Mouse (Mus musculus) embryonic stem cell, embryonic (primary cell): ENCODE measurements at regions not wholly inside any gene's neighbourhood (a gene's known extent, or its start where the extent isn't known, plus 50 kb on each side); places are given as distances from the start of the nearest gene placed in this dataset.

Source experiments
- CTCF ChIA-PET, 4 experiments: fragments of 300-600 bp in 2 of 4; fragments of 350-600 bp in 2 of 4; sonication (Branson Sonifier 250); formaldehyde crosslinking; loops; one replicate each; lab custom pipeline; 2022; ENCODE audit warnings: inconsistent platforms in 2 of 4; lab: Charles Lee
- POLR2A ChIA-PET, 4 experiments: fragments of 300-600 bp in 2 of 4; fragments of 350-600 bp in 2 of 4; sonication (Branson Sonifier 250); formaldehyde crosslinking; loops; one replicate each; lab custom pipeline; 2022; ENCODE audit warnings: antibody characterized with exemption in 4 of 4, inconsistent platforms in 1 of 4; lab: Charles Lee

- ChIA-PET POLR2A (interaction anchor here in 1 of 4 experiments (0.6 kb wide), 1 partner anchor 566 kb away, joined by 4 read pairs; no protein-coding TSS in a partner anchor), CTCF (no interaction called here)
Measured at GRCm38 (mm10) chr10:124297198-124297677, 1033.4 kb downstream of the Fam19a2 start.

- POLR2A ChIA-PET, result interaction anchor here in 1 of 4 experiments (0.6 kb wide), 1 partner anchor 192 kb away, joined by 4 read pairs; no protein-coding TSS in a partner anchor
- CTCF ChIA-PET, result no interaction called here
Measured at GRCm38 (mm10) chr10:124304683-124305082, 1040.9 kb downstream of the Fam19a2 start.

- ChIA-PET POLR2A (no interaction called here), CTCF (no interaction called here)
Measured at GRCm38 (mm10) chr10:124305644-124306043, 1041.8 kb downstream of the Fam19a2 start.

- CTCF ChIA-PET, result no interaction called here
- POLR2A ChIA-PET, result no interaction called here
Measured at GRCm38 (mm10) chr10:124318761-124319160, 1055.0 kb downstream of the Fam19a2 start.

GRCm38 (mm10) chr10:124320191-124321110, 1056.7 kb downstream of the Fam19a2 start:
- CTCF ChIA-PET, result no interaction called here
- POLR2A ChIA-PET, result no interaction called here

GRCm38 (mm10) chr10:124332491-124332890, 1056.8 kb downstream of the Slc16a7 start:
- CTCF ChIA-PET, result no interaction called here
- POLR2A ChIA-PET, result no interaction called here

- CTCF ChIA-PET, result no interaction called here
- POLR2A ChIA-PET, result no interaction called here
Measured at GRCm38 (mm10) chr10:124338923-124339322, 1050.3 kb downstream of the Slc16a7 start.

- ChIA-PET CTCF (no interaction called here), POLR2A (no interaction called here)
Measured at GRCm38 (mm10) chr10:124349300-124349699, 1040.0 kb downstream of the Slc16a7 start.

GRCm38 (mm10) chr10:124362795-124363194, 1026.5 kb downstream of the Slc16a7 start:
- ChIA-PET POLR2A (no interaction called here), CTCF (no interaction called here)

GRCm38 (mm10) chr10:124370994-124371393, 1018.3 kb downstream of the Slc16a7 start:
- POLR2A ChIA-PET, result no interaction called here
- CTCF ChIA-PET, result no interaction called here

GRCm38 (mm10) chr10:124402647-124403046, 986.6 kb downstream of the Slc16a7 start:
- POLR2A ChIA-PET, result no interaction called here
- CTCF ChIA-PET, result no interaction called here

- POLR2A ChIA-PET, result no interaction called here
- CTCF ChIA-PET, result no interaction called here
Measured at GRCm38 (mm10) chr10:124409633-124410032, 979.6 kb downstream of the Slc16a7 start.

- POLR2A ChIA-PET, result no interaction called here
- CTCF ChIA-PET, result no interaction called here
Measured at GRCm38 (mm10) chr10:124416531-124416930, 972.7 kb downstream of the Slc16a7 start.

- ChIA-PET CTCF (no interaction called here), POLR2A (no interaction called here)
Measured at GRCm38 (mm10) chr10:124423418-124423817, 965.8 kb downstream of the Slc16a7 start.
